Mouse (Mus musculus) thymus, postnatal 4 days (tissue): ENCODE measurements around the gene Rcbtb2.

Experiments used
- DNase-seq: peaks from one replicate; pipeline ENCODE4 v3.0.0; 2021

Rcbtb2 gene

DNA sequence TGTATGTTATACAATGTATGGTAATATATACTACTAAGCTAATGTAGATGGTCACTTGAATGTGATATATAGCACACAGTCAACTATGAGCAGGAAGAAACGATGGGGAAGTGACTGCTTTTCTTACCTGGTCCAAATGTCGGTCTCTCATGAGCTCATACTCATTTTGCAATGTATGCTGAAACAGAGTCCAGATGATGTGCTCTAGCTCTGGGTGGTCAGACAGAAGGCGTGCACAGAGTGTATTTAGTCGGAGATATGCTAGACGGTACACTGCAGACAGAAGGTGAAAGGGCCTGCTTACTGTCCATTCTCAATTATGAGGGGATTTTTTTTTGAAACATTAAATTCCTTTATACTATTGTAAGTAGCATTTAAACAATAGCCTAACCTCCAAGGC lies 88.6 kb downstream of the Rcbtb2 start:
- no peak for DNase-seq

DNA sequence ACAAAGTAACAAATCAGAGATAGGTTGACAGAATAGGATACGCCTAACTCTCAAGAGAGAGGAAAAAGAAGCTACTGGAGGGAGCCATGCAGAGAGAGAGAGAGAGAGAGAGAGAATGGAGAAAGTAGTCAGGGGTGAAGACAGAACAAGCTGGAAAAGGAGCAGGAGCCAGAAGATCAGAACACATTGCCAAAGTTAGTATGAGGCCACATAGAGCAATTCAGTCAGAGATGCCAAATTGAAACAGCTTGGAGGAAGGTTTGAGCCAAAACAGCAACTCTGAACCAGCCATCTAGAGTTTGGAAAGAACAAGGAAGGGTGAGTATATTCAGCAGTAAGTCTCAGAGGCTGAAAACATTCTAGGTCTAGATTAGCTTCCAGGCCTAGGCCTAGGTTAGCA lies 94.2 kb downstream of the Rcbtb2 start:
- no peak for DNase-seq

DNA sequence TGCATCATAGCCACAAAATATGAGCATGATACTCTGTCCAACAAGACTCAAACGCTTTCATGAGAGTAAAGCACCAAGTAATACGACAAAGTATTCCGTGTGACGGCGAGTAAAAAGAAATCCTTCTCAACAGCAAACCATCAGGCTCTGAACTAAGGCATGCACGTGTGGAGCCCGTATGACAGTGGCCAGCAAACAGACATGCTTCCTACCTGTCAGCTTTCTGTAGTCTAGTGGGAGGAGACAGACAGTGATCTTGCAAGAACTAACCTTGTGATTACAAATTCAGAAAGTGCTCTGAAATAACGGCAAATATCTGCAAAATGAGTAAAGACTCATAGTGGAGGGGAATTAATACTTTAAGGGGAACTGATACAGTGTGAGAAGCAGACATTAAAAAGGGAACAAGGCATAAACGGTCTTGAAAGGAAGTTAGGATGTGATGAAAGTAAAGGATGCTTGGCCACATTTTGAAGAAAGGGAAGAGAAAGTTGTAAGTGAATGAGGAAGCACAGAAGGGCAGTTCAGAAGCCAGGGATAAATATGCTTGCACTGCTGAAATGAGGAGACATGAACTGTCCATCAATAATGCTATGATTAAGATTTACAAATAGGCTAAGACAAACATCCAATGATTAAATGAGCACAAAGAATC lies 99.6 kb downstream of the Rcbtb2 start:
- no peak for DNase-seq

DNA sequence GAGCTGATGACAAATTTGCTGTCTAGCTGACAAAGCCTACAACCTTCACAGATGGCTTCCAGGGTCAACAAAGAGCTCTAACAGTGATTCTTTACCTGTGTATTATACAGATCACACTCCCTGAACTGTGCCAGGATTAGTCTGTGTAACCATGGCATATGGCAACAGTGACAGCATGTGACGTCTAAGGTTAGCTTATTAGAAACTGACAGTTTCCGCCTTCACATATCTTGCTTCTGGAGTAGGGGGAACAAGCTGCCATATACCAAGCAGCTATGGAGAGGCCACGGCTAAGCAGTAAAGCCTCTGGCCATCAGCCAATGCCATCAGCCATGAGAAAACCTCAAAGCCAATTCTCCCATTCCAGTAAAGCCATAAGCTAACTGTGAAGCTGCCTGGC lies 103.5 kb downstream of the Rcbtb2 start:
- no peak for DNase-seq

DNA sequence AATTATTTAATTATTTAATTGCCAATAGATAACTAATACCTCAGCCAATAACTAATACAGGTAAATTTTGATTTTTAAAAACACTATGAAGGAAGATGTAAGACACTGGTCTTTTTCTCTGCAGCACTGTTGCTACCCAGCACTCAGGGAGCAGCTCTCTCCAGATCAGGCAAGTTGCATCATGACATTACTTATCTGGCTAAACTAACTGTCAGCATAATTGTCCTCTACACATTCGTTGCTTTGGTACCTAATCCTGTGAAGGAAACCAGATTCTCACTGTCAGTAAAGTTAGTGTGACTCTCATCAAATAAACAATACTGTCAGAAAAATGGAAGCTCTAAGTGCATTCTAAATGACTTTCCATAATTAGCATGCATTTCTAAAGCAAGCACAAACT lies 104.0 kb downstream of the Rcbtb2 start:
- no peak for DNase-seq

DNA sequence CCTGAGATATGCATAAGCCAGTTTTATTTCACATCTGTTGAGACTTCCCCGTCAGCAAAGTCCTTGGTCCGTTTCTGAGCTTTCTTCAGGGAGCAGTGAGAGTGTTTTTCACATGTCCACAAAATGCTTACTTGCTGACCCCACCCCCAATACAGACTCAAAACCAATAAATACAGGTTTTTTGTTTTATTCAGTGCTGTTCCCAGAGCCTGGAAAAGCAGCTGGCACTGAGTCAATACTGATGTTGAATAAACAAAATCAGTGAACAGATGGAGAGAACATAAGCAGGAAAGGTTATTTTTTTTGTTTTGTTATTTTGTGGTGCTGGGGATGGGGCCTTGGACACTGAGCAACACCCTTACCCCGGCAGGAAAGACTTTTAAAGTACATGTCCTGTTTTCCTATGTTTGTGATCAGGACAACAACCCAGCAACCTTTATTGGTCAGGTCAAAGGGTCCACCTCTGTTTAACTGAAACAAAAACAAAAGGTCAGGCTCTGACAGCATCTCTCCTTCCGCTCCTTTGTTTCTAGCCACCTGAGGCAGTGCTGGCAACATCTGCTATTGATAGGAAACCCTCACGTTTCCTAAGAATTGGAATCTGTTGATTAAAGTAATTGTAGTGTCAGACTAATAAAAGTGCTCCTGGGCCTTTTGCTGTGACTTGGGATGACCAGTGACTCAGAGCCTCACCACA lies 108.6 kb downstream of the Rcbtb2 start:
- no peak for DNase-seq

DNA sequence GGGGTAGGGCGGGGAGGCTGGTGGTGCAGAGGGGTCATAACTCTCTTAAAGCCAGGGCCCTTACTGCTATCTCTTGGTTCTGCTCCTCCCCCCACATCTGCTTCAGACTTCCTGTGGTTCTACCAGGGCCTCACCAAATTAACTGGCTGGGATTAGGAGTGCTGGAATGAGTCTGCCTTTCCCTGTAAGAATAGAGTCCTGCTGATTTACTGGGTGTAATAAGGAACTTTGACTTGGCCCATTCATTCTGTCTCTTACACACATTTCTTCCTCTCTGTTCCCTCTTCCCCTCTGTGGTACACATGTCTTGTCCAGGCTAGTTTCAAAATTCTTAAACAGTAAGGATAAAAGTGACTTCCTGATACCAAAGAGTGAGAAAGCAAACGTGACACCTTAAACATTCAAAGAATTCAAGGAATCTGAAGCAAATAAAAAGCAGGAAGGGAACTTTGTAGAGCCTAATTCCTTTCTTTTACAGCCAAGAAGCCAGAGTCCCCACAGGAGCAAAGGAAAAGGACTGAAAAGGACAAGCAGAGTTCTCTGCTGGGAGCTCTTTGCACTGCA lies 111.7 kb downstream of the Rcbtb2 start:
- no peak for DNase-seq

DNA sequence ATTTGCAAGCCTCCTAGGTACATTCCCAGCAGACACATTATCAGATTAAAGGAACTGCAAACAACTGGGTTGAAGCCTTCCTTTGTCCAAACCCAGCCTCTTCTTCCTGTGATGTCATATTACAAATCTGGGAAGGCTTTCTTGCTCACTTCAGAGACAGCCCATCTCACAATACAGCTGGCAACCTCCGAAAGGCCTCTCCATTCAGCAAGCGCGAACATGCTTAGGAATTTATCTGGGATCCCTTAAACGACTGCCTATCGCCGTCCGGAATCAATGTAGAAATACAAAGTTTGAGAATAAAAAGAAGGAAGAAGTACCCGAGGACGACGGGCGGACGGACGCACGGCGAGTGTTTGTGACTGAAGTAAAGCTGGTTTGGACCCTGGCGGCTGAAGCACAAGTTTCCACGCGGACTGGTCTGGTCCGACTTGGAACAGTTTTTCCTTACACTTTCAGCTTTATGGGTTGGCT lies 115.0 kb downstream of the Rcbtb2 start, which contains the start of gene Lpar6:
Gene Lpar6, plus strand, starts transcription at position 48 of the 474 bp plus-strand sequence.
- peak; percentile 62 for DNase-seq

DNA sequence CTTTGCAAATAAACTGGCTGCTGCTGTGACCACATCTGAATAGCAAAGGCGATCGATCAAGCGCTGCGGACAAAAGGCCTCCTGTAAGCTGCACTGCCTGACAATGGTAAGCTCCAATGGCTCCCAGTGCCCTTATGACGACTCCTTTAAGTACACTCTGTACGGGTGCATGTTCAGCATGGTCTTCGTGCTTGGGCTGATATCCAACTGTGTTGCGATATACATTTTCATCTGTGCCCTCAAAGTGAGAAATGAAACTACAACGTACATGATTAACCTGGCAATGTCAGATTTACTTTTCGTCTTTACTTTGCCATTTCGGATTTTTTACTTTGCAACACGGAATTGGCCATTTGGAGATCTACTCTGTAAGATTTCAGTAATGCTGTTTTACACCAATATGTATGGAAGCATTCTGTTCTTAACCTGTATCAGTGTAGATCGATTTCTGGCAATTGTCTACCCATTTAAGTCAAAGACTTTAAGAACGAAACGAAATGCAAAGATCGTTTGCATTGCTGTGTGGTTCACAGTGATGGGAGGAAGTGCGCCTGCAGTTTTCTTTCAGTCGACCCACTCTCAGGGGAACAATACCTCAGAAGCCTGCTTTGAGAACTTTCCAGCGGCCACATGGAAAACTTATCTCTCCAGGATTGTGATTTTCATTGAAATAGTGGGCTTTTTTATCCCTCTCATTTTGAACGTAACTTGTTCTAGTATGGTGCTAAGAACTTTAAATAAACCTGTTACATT lies 115.8 kb downstream of the Rcbtb2 start:
- peak; percentile 63 for DNase-seq

DNA sequence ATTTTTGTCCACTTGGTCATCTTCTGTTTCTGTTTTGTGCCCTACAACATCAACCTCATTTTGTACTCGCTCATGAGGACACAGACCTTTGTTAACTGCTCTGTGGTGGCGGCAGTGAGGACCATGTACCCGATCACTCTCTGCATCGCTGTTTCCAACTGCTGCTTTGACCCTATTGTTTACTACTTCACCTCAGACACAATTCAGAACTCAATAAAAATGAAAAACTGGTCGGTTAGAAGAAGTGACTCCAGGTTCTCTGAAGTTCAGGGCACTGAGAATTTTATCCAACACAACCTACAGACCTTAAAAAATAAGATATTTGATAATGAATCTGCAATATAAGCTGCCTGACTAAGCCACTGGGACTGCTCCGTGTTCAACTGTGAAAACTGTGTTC lies 116.5 kb downstream of the Rcbtb2 start:
- peak; percentile 58 for DNase-seq

DNA sequence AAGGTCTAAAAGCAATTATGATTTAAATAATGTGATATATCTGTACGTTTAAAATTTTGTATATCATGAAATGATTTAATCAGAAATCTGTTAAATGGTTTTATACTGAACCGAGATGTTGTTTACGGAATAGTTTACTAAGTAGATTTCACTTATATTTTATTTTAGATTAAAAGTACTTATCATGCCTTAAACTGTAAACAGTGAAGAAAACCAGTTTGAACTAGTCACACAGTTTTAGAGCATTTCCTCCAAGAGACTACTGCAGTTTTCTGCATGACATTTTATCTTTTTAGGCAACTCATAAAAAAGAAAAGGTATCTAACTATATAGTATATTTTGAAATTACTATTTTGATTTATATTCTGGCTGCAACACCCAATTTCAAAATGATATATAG lies 117.0 kb downstream of the Rcbtb2 start:
- no peak for DNase-seq

DNA sequence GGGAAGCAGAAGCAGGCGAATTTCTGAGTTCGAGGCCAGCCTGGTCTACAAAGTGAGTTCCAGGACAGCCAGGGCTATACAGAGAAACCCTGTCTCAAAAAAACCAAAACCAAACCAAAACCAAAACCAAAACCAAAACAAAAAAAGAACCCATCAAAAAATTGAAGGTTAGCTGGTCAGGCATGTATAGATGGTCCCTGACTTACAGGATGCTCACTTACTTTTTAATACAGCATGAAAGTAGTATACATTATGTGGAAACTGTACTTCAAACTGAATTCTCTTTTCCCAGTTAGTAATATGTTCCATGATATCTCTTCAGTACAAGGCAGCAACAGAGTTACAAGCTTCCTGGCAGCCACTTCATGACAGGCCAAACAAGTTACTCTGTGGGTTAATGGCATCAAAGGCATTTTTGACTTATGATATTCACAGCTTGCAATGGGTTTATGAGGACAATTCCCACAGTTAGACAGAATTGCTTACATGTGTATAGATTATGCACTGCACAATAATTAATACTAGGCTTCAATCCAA lies 121.3 kb downstream of the Rcbtb2 start:
- DNase-seq, result no peak

DNA sequence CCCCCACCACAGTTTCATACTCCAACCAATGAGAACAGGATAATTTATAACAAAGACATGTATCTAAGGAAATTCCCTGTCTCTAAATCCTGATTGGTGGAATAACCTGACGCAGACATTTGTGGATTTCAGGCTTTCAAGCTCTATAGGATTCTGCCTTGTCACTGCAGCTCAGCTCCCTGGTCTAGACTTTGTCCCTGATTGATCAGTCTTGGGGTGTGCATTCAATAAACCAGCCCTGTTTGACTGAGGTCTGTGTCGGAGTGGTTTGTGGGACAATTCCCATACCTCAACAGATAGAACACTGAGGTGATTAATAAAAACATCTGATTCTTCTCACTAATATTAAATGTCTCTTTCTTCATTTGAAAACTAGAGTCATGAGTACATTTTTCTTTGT lies 127.2 kb downstream of the Rcbtb2 start:
- DNase-seq, result no peak

DNA sequence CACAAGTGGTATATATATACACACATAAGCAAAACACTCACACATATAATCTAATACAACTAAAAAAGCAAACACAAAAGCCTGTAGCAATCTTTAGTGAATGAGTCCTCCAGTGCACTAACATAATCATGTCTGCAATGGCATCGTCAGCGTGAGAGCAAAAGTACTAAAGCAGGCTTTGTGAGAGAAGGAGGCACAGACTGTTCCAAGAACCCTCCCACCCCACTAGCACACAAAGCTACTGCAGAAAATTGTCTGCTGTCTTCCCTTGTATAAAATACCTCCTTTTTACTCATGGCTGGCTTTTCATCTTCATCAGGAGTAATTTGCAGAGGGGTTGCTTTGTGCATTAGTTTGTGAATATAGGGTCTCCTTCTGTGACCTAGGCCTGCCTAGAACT lies 129.4 kb downstream of the Rcbtb2 start:
- no peak for DNase-seq

DNA sequence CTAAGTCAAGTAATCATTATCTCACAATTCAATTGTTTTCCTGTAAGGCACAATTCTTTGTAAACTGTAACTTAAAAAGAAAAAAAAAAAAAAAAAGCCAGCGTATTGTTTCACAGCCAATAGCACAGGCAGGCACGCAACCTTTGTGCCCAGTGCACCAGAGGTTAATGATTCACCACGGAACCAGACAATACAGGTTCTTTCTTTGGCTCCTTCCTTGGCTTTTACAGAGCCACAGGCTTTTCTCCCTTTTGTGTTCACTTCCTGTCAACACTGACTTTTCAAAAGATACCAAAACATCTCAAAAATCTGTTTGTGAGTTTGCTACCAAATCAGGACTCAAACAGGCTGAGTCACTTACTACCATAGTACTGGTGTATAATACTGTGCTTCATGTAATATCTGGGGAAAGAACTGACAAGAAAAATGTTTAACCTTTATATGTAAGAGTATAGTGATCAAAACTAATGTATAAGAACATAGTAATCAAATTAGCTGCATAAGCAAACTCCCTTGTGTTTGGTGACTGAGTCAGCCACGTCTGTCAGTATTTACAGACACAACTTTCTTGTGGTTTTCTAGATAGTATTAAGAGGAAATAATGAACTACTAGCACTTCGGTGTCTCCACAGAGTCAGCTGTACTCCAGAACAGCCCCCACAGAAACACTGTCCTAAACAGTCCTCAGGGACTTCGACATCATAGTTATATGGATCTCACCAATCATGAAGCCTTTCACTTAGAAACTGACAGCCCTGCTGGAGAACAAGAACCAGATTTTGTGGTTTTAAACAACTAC lies 130.8 kb downstream of the Rcbtb2 start:
- peak; percentile 26 for DNase-seq

DNA sequence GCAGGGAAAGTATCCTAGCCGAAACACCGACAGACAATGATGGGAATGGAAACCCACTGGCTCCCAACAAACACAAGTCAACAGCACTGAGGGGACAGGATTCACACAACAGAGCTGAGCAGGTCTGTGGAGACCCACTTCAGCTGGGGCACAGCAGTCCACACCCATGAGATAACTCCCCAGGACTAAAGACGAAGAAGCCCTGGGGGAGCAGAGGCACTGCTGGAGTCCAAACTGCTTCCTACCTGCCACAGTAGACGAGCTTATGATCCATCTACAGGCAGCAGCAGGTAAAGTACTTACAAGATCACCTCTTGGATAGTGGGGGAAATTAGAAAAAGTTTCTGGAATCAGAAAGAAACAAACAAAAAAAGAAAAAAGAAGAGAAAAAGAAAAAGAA lies 131.6 kb downstream of the Rcbtb2 start:
- DNase-seq, result peak; percentile 25

DNA sequence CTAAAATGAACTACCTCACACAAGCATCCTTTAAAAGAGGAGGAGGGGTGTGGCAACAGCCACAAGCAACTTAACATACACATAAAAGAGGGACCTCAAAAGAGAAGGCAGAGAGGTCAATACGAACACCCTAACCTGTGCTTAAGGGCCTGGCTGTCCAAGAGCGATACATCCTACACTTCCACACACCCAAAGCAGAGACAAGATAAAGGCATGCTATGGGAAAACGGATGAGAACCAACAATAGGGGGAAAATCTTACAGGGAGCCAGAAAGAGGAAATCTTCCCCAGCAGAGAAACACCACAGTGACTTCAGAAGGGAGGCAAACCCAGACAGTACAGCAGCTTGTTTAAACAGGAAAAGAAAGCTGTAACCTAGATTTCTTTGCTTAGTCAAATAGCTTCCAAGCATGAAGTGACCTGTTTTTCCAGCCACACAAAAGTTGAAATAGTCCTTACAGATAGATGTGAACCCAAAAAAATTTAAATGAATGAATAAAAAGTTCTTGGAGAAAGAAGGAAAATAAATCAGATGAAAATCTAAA lies 132.7 kb downstream of the Rcbtb2 start:
- peak; percentile 42 for DNase-seq

DNA sequence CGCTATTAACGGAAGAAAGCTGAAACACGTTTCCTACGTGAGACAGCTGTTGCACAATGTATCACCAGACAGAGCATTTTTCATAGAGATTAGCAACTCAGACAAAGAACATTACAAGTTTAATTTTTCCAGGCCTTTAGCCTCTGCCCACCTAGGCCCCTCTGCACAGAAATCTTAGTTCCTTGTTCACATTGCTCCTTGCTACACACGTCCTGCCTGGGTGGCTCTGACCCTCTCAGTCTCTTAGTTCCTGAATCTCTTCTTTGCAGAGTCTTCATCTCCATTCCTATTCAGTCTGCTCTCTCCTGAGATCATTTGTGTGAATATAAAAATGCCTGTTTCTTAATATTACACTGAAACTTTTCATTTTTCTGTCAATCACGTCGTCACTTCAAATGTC lies 134.5 kb downstream of the Rcbtb2 start:
- no peak for DNase-seq
